Mouse (Mus musculus) midbrain, embryonic 11.5 days (tissue): ENCODE measurements at regions not wholly inside any gene's neighbourhood (a gene's known extent, or its start where the extent isn't known, plus 50 kb on each side); places are given as distances from the start of the nearest gene placed in this dataset.

Experiments used
- ATAC-seq: fragments of 200-750 bp; cut with Nextera tagmentation; 2 replicates; pipeline ENCODE4 v1.8.0; 2017; ENCODE audit warnings: moderate TSS enrichment, moderate library complexity; ENCODE audit not compliant: low FRiP score
- DNase-seq: peaks from one replicate; pipeline ENCODE4 v3.0.0; 2015; ENCODE audit warnings: low spot score; ENCODE audit errors: missing footprints
- H3K27ac ChIP-seq: fragments of 300-500 bp; sonication (generic); 2 replicates; pipeline ENCODE4 v1.5.1; 2014; ENCODE audit warnings: low read depth, low read length
- H3K27me3 ChIP-seq: fragments of 300-500 bp; sonication (generic); 2 replicates; pipeline ENCODE4 v1.6.1; 2014; ENCODE audit warnings: mild to moderate bottlenecking, low read length, moderate library complexity, mixed read lengths; ENCODE audit not compliant: control insufficient read depth, insufficient read depth
- H3K36me3 ChIP-seq: fragments of 300-500 bp; sonication (generic); 2 replicates; pipeline ENCODE4 v1.6.1; 2014; ENCODE audit warnings: mild to moderate bottlenecking, low read length, moderate library complexity, mixed read lengths; ENCODE audit not compliant: control insufficient read depth, insufficient read depth
- H3K4me1 ChIP-seq: fragments of 300-500 bp; sonication (generic); 2 replicates; pipeline ENCODE4 v1.6.1; 2014; ENCODE audit warnings: low read length; ENCODE audit not compliant: control insufficient read depth, insufficient read depth
- H3K4me2 ChIP-seq: fragments of 300-500 bp; sonication (generic); 2 replicates; pipeline ENCODE4 v1.6.1; 2014; ENCODE audit warnings: mild to moderate bottlenecking, moderate library complexity
- H3K4me3 ChIP-seq: fragments of 300-500 bp; sonication (generic); 2 replicates; pipeline ENCODE4 v1.5.1; 2014; ENCODE audit warnings: low read depth, low read length
- H3K9ac ChIP-seq: fragments of 300-500 bp; sonication (generic); 2 replicates; pipeline ENCODE4 v1.6.1; 2014; ENCODE audit warnings: low read length
- H3K9me3 ChIP-seq: fragments of 300-500 bp; sonication (generic); 2 replicates; pipeline ENCODE4 v1.6.1; 2016; ENCODE audit warnings: low read length; ENCODE audit not compliant: control insufficient read depth
- WGBS: fragments of 180-500 bp; shearing (Covaris S2); extraction: QIAGEN DNeasy Blood & Tissue Kit; methylation state at CpG from one replicate; pipeline ENCODE4 v1.1.7; 2014; 5-methylcytosine and 5-hydroxymethylcytosine counted together

DNA sequence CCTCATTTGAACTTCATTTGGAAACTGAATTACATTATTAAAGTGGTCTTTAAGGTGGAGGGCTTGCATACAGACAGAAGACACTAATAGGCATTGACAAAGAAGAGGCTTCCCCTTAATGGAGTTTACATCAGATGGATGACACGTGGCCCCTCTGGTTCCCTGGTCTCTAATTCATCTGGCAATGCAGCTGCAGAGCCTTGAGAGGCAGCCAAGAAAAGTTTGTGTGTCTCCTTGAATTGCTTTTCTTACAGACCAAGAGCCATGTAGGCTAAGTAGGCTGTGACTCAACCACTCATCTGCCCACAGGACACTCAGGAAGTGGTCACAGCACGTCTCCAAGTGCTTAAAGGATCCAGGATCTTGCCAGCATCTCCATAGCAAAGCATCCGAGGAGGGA lies 183.8 kb downstream of the Pdcd6ip start:
- no peaks in the 10 kb centered on the region for H3K27me3 ChIP-seq
- H3K36me3 ChIP-seq = no peaks in the 10 kb centered on the region
- no peak overlapping the region for H3K4me3 ChIP-seq
- no peak overlapping the region for H3K4me2 ChIP-seq
- no peaks in the 10 kb centered on the region for H3K4me1 ChIP-seq
- ATAC-seq (no peak), DNase-seq (no peak)
- H3K27ac ChIP-seq = no peak overlapping the region
- 74% methylated on average over 3 of the region's 3 CpGs for WGBS
- H3K9ac ChIP-seq = no peak overlapping the region
- no peaks in the 10 kb centered on the region for H3K9me3 ChIP-seq

DNA sequence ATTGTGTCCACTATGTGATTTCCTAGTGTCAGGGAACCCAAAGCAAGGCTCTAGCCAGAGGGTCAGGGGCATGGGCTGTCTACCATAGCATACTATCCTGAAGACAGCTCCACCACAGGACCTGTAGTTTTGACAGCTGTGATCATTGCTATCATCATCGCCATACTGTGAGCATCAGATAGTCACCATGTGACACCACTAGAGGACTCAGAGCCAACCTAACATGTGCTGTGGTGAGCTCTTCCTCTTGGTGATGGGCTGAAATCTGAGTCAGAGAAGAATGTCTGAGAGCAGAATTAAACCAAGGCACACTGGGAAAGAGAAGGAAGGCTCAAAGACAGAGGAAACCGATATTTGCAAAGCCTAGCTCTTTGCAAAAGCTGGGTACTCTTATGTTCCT lies 184.9 kb downstream of the Pdcd6ip start:
- H3K27ac ChIP-seq = no peak overlapping the region
- 82% methylated on average over 2 of the region's 2 CpGs for WGBS
- H3K4me2 ChIP-seq = no peak overlapping the region
- no peaks in the 10 kb centered on the region for H3K36me3 ChIP-seq
- H3K4me3 ChIP-seq = no peak overlapping the region
- DNase-seq = no peak
- H3K4me1 ChIP-seq = no peaks in the 10 kb centered on the region
- no peak overlapping the region for H3K9ac ChIP-seq
- H3K9me3 ChIP-seq = no peaks in the 10 kb centered on the region
- ATAC-seq = no peak
- H3K27me3 ChIP-seq = no peaks in the 10 kb centered on the region

DNA sequence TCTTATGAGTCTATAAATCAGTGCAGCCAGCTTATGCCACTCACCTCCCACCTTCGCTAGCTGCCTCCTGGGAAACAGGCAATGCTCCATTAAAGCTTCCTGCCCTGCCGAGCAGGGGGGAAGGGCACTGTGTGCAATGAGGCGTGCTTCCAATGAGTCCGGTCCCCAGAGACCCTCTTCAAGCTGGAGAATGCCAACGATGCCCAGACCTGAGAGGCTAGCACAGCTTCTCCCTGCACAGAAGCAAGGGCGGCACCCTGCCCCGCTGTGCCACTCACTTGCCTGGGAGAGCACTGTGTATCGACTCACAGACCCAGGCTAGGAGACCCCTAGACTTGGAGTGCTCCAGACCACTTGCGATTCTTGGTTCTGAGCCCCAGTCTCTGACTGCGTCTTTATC lies 188.3 kb downstream of the Pdcd6ip start:
- Histone ChIP-seq H3K9ac (no peak overlapping the region), H3K9me3 (no peaks in the 10 kb centered on the region), H3K4me2 (no peak overlapping the region), H3K36me3 (no peaks in the 10 kb centered on the region), H3K4me3 (no peak overlapping the region), H3K27me3 (no peaks in the 10 kb centered on the region), H3K4me1 (no peaks in the 10 kb centered on the region), H3K27ac (no peak overlapping the region)
- ATAC-seq (no peak), DNase-seq (no peak)
- 75% methylated on average over 10 of the region's 10 CpGs for WGBS

DNA sequence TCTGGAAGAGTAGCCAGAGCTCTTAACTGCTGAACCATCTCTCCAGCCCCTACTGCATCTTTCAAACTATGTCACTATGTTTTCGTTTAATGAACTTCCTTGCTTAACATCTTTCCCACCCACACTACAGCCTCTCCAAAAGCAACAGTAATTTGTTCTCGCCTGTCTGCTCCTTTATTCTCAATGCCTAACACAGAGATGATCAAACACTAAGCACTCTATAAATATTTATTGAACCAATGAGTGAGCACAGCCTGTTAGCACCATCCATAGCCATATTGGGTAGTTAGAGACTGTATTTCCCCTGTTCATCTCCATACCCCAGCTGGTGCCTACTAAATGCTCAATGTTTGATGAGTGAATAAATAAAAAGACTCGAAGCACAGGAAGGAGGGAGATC lies 189.6 kb downstream of the Pdcd6ip start:
- Histone ChIP-seq H3K4me2 (no peak overlapping the region), H3K4me3 (no peak overlapping the region), H3K4me1 (no peaks in the 10 kb centered on the region), H3K36me3 (no peaks in the 10 kb centered on the region), H3K27me3 (no peaks in the 10 kb centered on the region), H3K9ac (no peak overlapping the region), H3K9me3 (no peaks in the 10 kb centered on the region), H3K27ac (no peak overlapping the region)
- DNase-seq (no peak), ATAC-seq (no peak)
- 76% methylated on average over 3 of the region's 3 CpGs for WGBS

DNA sequence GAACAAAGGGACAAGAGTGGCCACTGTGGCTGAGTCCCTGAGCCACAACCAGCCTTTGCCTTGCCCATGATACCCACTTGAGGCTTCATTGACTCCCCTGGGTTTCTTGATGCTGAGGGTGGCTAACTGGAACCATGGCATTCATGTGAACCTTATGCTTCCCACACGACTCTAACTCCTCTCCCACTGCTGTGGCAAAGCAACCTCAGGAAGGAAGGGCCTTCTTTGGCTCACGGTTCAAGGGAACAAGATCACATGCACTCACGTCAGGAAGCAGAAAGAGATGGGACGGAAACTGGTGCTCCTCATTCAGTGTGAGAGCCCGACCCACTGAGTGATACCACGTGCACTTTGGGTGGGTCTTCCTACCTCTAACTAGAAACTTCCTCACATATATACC lies 190.3 kb downstream of the Pdcd6ip start:
- peak; percentile 59 for DNase-seq

DNA sequence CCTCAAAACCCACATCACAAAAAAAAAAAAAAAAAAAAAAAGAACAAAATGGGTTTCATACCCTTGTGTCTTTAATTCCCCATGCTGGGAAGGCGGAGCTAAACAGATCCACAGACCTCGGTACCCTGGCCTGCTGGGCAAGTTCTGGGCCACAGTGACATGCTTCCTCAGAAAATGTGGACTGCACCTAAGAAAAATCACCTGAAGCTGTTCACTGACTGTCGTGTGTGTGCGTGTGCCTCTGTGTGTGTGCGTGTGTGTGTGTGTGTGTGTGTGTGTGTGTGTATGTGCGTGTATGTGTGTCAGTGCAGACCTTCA lies 192.4 kb downstream of the Pdcd6ip start:
- Histone ChIP-seq H3K4me2 (no peak overlapping the region), H3K9ac (no peak overlapping the region), H3K27me3 (no peaks in the 10 kb centered on the region), H3K27ac (no peak overlapping the region), H3K4me1 (no peaks in the 10 kb centered on the region), H3K9me3 (no peaks in the 10 kb centered on the region), H3K36me3 (no peaks in the 10 kb centered on the region), H3K4me3 (no peak overlapping the region)
- DNase-seq (no peak), ATAC-seq (no peak)
- WGBS = 83% methylated on average over 6 of the region's 6 CpGs

More for the DNA sequence above, 190.3 kb downstream of the Pdcd6ip start:
- Histone ChIP-seq H3K4me1 (no peaks in the 10 kb centered on the region), H3K36me3 (no peaks in the 10 kb centered on the region), H3K9ac (no peak overlapping the region), H3K27me3 (no peaks in the 10 kb centered on the region), H3K4me2 (no peak overlapping the region), H3K4me3 (no peak overlapping the region), H3K9me3 (no peaks in the 10 kb centered on the region), H3K27ac (no peak overlapping the region)
- 91% methylated on average over 6 of the region's 6 CpGs for WGBS
- ATAC-seq = no peak

DNA sequence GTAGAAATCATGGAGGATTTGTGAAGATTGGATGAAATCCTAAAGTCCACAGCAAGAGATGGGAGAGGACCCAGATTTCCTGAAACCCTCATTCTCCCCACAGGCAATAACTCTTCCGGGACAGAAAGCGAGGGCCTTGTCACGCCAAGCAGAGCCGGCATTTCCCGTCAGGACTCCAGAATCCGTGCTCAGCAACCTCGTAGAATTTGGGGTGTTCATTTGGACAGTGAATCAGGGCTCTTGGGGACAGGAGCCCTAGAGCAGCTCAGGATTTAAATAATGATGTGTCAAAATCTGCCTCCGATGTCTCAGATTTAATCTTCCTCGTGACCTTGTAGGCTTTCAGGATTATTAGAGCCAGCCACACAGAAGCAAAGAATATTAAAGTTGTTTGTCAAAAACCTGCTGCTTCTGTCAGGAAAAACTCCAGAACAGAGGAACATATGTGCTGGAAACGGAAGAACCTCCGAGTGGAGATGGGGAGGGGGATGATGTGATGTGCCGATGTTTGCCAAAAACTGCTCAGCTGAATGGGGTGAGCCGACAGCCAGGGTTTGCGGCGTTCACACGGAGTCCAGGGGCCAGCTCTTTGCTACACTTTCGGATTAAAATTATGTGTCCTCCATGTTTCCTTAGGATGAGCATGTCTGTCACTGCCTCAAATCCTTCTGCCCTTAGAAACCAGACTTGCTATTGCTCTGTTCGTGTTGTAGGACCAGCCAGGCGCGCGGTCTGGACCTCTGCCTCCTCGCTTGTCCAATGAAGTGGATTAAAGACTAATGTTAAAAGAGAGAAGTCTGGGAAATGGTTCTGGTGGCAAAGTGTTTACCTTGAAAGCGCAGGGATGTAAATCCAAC lies 193.0 kb downstream of the Pdcd6ip start:
- no peak for DNase-seq
- Histone ChIP-seq H3K4me1 (no peaks in the 10 kb centered on the region), H3K36me3 (no peaks in the 10 kb centered on the region), H3K27me3 (no peaks in the 10 kb centered on the region), H3K9ac (no peak overlapping the region), H3K9me3 (no peaks in the 10 kb centered on the region), H3K27ac (no peak overlapping the region), H3K4me2 (no peak overlapping the region), H3K4me3 (no peak overlapping the region)
- whole genome bisulfite sequencing = 85% methylated on average over 23 of the region's 23 CpGs
- no peak for ATAC-seq

DNA sequence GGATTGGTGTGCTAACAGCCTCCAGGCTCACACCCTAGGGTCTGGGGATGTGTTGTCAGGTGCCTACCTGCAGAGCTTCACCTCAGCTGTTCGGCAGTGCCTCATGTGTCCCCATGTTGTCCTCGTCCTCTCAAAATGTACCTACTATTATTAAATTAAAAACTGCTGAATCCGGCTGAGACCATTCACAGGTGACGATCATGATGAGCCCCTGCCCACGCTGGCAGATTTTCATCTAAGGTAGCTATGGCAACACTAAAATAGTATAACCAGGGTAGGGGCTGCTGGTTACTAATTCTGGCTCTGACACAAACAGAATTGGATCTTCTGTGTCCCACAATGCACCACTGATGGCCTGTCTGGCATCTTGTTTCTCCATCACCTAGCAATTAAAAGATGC lies 196.8 kb downstream of the Pdcd6ip start:
- Histone ChIP-seq H3K27ac (no peak overlapping the region), H3K9ac (no peak overlapping the region), H3K36me3 (no peaks in the 10 kb centered on the region), H3K4me3 (no peak overlapping the region), H3K4me1 (no peaks in the 10 kb centered on the region), H3K9me3 (no peaks in the 10 kb centered on the region), H3K27me3 (no peaks in the 10 kb centered on the region), H3K4me2 (no peak overlapping the region)
- 86% methylated on average over 5 of the region's 5 CpGs for WGBS
- no peak for ATAC-seq
- no peak for DNase-seq

DNA sequence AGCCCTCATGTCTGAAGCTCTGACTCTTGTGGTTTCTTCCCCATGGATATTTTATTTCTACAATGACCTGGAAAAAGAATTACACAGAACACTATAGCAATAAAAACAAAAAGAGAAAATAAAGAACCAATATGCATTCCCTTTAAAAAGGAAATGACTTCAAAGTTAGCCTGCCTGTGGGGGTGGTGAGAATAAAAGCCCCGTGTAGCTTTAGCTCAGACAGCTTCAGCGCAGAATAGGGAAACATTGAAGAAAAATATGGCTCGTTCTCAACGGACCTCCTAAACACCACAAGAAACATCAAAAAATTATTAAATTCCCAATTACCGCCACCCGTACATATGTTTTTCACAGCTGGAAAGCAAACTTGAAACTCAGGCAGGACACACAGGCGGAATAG lies 198.7 kb downstream of the Pdcd6ip start:
- Histone ChIP-seq H3K9ac (no peak overlapping the region), H3K36me3 (no peaks in the 10 kb centered on the region), H3K4me2 (no peak overlapping the region), H3K4me1 (no peaks in the 10 kb centered on the region), H3K9me3 (no peaks in the 10 kb centered on the region), H3K4me3 (no peak overlapping the region), H3K27ac (no peak overlapping the region), H3K27me3 (no peaks in the 10 kb centered on the region)
- ATAC-seq (no peak), DNase-seq (no peak)
- 86% methylated on average over 7 of the region's 7 CpGs for WGBS
